Mouse (Mus musculus): ENCODE measurements around the gene Wdr66. TPM values are rescaled to one million over a fixed set of nuclear protein-coding genes. Genes with fewer than 3 reads are reported as not detected.
A peak's percentile ranks its signal among the peaks of the same experiment; 100 is the strongest.

The Wdr66 gene
- polyA plus RNA-seq, 1 experiment from 2014 or later, result 3.1 TPM

- no peaks in the 10 kb centered on the region for H3K27me3 ChIP-seq (ENCODE audit: control insufficient read depth, insufficient read depth, low read length)
- no peak; the same call in 1 of the 2 replicates for ATAC-seq (replicated peaks; ENCODE audit: extremely low read depth, insufficient read depth, low FRiP score)
- H3K27ac ChIP-seq (ENCODE audit: low read length), result peak overlapping the region; percentile 34
- H3K9ac ChIP-seq (ENCODE audit: low read length), result peak overlapping the region; percentile 64
- 19% methylated on average over 6 of the region's 6 CpGs for WGBS
- H3K36me3 ChIP-seq (ENCODE audit: control insufficient read depth, insufficient read depth), result no peaks in the 10 kb centered on the region
- H3K4me2 ChIP-seq (ENCODE audit: low read depth, low read length), result peak overlapping the region; percentile 53
- peaks cover 14% of the 10 kb centered on the region for H3K4me1 ChIP-seq (ENCODE audit: control insufficient read depth, insufficient read depth, low read length)
- peak overlapping the region; percentile 50 for H3K4me3 ChIP-seq (ENCODE audit: low read length)
- H3K9me3 ChIP-seq (replicated peaks; ENCODE audit: control insufficient read depth, low read length), result 0 out of 2 replicates have a peak, but pooled peaks cover 2% of the 10 kb centered on the region
These were observed 66.1 kb downstream of the Wdr66 start for GRCm38 (mm10) chr5:123317992-123318391.

DNA sequence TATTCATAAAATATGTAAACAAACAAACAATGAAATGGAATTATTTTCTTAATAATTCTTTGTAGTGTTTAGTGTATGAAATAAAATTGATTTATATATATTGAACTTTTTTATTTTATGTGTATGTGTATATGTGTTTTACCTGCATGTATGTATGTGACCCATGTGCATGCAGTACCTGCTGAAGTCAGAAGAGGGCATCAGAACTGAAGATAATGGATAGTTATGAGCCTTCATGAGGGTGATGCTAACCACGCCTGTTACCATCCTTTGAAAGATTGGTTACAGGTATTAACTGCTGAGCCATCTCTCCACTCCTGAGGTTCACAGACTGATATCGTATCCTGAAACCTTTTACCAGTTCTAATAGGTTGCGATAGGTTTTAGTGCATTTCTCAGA, 68.2 kb downstream of the Wdr66 start:
- WGBS, result 93% methylated on average over 3 of the region's 3 CpGs
- H3K4me1 ChIP-seq (ENCODE audit: control insufficient read depth, insufficient read depth, low read length), result peaks cover 8% of the 10 kb centered on the region; the same call in 1 of the 2 replicates
- no peaks in the 10 kb centered on the region for H3K36me3 ChIP-seq (ENCODE audit: control insufficient read depth, insufficient read depth)
- no peak overlapping the region for H3K4me3 ChIP-seq (ENCODE audit: low read length)
- 0 out of 2 replicates have a peak, but pooled peaks cover 2% of the 10 kb centered on the region for H3K9me3 ChIP-seq (replicated peaks; ENCODE audit: control insufficient read depth, low read length)
- H3K27ac ChIP-seq (ENCODE audit: low read length), result no peak overlapping the region
- no peak for ATAC-seq (replicated peaks; ENCODE audit: extremely low read depth, insufficient read depth, low FRiP score)
- no peak overlapping the region for H3K9ac ChIP-seq (ENCODE audit: low read length)
- no peak overlapping the region for H3K4me2 ChIP-seq (ENCODE audit: low read depth, low read length)
- H3K27me3 ChIP-seq (ENCODE audit: control insufficient read depth, insufficient read depth, low read length), result no peaks in the 10 kb centered on the region

DNA sequence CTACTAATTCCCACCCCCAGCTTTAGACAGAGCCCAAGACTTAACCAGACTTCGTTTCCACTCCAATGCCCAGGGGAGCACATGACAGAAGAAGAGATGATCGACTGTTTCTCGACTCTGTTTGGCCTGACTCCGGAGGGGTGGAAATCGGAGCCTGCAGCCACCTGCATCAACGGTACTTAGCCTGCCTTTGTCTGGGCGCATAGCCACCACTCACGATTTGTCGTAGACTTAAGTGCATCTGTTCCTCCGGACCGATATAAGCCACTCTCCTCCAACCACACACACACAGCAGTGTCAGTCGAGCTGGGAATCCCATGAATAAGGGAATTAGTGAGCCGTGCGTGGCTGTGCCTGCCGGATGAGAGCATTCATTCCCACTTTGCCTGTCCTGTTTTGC, 72.3 kb downstream of the Wdr66 start:
- H3K36me3 ChIP-seq (ENCODE audit: control insufficient read depth, insufficient read depth), result no peaks in the 10 kb centered on the region
- no peaks in the 10 kb centered on the region for H3K27me3 ChIP-seq (ENCODE audit: control insufficient read depth, insufficient read depth, low read length)
- H3K9me3 ChIP-seq (replicated peaks; ENCODE audit: control insufficient read depth, low read length), result 0 out of 2 replicates have a peak, but pooled peaks cover 2% of the 10 kb centered on the region
- H3K9ac ChIP-seq (ENCODE audit: low read length), result no peak overlapping the region
- H3K4me2 ChIP-seq (ENCODE audit: low read depth, low read length), result no peak overlapping the region
- WGBS, result 37% methylated on average over 15 of the region's 15 CpGs
- 0 out of 2 replicates have a peak, but pooled peaks cover 2% of the 10 kb centered on the region for H3K4me1 ChIP-seq (ENCODE audit: control insufficient read depth, insufficient read depth, low read length)
- H3K27ac ChIP-seq (ENCODE audit: low read length), result no peak overlapping the region
- ATAC-seq (replicated peaks; ENCODE audit: extremely low read depth, insufficient read depth, low FRiP score), result no peak
- H3K4me3 ChIP-seq (ENCODE audit: low read length), result no peak overlapping the region

DNA sequence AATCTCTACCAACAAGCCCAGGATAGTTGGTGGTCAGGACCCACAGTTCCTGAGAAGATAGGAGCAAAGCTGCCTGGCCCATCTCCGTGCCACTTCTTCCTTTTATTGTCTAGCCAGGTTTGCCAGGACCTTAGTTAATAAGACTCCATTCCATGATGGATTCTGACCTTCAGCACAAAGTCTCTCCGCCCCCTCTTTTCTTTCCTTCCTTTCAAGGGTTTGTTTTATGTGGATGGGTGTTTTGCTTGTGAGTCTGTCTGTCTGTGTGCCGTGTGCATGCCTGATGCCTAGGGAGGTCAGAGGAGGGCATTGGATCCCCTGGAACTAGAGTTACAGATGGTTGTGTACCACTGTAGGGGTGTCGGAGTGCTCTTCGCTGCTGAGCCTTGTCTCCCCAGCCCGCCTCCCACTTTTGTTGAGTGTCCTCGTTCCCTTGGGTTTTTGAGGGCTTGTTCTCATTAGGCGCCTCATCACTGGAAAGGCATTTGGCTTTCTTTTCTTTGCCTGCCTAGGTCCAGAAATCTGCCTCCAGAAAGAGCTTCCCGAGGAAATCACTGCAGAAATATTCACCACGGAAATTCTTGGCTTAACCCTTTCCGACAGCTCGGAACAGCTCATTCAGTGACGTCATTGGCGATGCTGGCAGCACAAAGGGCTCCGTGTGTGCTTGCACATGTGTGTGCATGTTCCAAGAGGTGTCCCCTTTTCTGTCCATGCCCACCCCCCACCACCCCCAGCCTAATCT, 74.3 kb downstream of the Wdr66 start:
- WGBS, result 60% methylated on average over 15 of the region's 15 CpGs
- Histone ChIP-seq H3K27ac (ENCODE audit: low read length) (peak overlapping the region; percentile 66), H3K4me1 (ENCODE audit: control insufficient read depth, insufficient read depth, low read length) (0 out of 2 replicates have a peak, but pooled peaks cover 2% of the 10 kb centered on the region), H3K4me2 (ENCODE audit: low read depth, low read length) (no peak overlapping the region), H3K9me3 (replicated peaks; ENCODE audit: control insufficient read depth, low read length) (no peaks in the 10 kb centered on the region), H3K36me3 (ENCODE audit: control insufficient read depth, insufficient read depth) (no peaks in the 10 kb centered on the region), H3K27me3 (ENCODE audit: control insufficient read depth, insufficient read depth, low read length) (no peaks in the 10 kb centered on the region), H3K4me3 (ENCODE audit: low read length) (no peak overlapping the region), H3K9ac (ENCODE audit: low read length) (no peak overlapping the region)
- peak; percentile 20; the same call in 1 of the 2 replicates for ATAC-seq (replicated peaks; ENCODE audit: extremely low read depth, insufficient read depth, low FRiP score)

DNA sequence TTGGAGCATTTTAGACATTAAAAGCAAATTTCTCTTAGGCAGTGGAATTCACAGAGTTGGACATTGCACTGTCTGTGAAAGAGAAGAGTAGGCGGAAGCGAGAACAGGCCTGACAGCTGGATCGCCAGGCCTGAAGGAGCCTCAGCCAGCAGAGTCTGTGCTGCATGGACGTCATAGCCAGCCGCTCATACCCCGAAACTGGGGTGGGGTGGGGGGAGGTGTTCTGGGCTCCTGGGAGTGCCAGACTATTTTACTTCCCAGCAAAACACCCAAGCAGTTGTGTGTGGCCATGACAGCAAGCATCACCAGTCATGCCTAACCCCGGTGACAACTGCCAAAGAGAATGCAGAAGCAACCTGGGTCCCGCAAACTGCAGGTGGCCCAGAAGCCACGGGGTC, 74.8 kb downstream of the Wdr66 start:
- Histone ChIP-seq H3K27ac (ENCODE audit: low read length) (peak overlapping the region; percentile 66), H3K9ac (ENCODE audit: low read length) (no peak overlapping the region)

GRCm38 (mm10) chr5:123327686-123328085, 75.8 kb downstream of the Wdr66 start:
- Histone ChIP-seq H3K27ac (ENCODE audit: low read length) (no peak overlapping the region), H3K4me1 (ENCODE audit: control insufficient read depth, insufficient read depth, low read length) (0 out of 2 replicates have a peak, but pooled peaks cover 2% of the 10 kb centered on the region), H3K4me3 (ENCODE audit: low read length) (no peak overlapping the region), H3K36me3 (ENCODE audit: control insufficient read depth, insufficient read depth) (no peaks in the 10 kb centered on the region), H3K9ac (ENCODE audit: low read length) (no peak overlapping the region), H3K4me2 (ENCODE audit: low read depth, low read length) (no peak overlapping the region), H3K27me3 (ENCODE audit: control insufficient read depth, insufficient read depth, low read length) (no peaks in the 10 kb centered on the region), H3K9me3 (replicated peaks; ENCODE audit: control insufficient read depth, low read length) (no peaks in the 10 kb centered on the region)
- ATAC-seq (replicated peaks; ENCODE audit: extremely low read depth, insufficient read depth, low FRiP score), result no peak
- 80% methylated on average over 8 of the region's 8 CpGs for WGBS

More for the DNA sequence above, 74.8 kb downstream of the Wdr66 start:
- H3K27me3 ChIP-seq (ENCODE audit: control insufficient read depth, insufficient read depth, low read length), result no peaks in the 10 kb centered on the region
- H3K9me3 ChIP-seq (replicated peaks; ENCODE audit: control insufficient read depth, low read length), result no peaks in the 10 kb centered on the region
- peak; percentile 57 for ATAC-seq (replicated peaks; ENCODE audit: extremely low read depth, insufficient read depth, low FRiP score)
- 0 out of 2 replicates have a peak, but pooled peaks cover 2% of the 10 kb centered on the region for H3K4me1 ChIP-seq (ENCODE audit: control insufficient read depth, insufficient read depth, low read length)
- no peaks in the 10 kb centered on the region for H3K36me3 ChIP-seq (ENCODE audit: control insufficient read depth, insufficient read depth)
- WGBS, result 71% methylated on average over 9 of the region's 9 CpGs
- H3K4me2 ChIP-seq (ENCODE audit: low read depth, low read length), result no peak overlapping the region
- H3K4me3 ChIP-seq (ENCODE audit: low read length), result no peak overlapping the region

DNA sequence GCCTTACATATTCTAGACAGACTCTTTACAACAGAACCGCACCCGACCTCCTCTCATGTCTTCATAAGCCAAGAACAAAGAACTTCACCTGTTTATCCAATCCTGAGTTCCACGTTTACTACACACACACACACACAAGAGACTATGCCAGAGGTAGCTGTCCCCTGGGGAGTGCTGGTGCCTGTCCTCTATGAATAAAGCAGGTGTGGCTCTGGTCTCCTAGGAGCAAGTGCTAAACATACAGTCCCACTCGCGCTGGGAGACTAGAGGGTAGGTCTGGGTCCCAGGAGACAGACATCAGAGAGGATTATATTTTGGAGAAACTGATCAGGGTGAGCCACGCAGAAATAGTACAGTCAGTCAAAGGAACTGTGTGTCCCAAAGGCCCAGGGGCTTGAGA, 81.7 kb downstream of the Wdr66 start:
- no peak overlapping the region for H3K27ac ChIP-seq (ENCODE audit: low read length)
- no peaks in the 10 kb centered on the region for H3K27me3 ChIP-seq (ENCODE audit: control insufficient read depth, insufficient read depth, low read length)
- no peaks in the 10 kb centered on the region for H3K9me3 ChIP-seq (replicated peaks; ENCODE audit: control insufficient read depth, low read length)
- no peaks in the 10 kb centered on the region for H3K36me3 ChIP-seq (ENCODE audit: control insufficient read depth, insufficient read depth)
- no peak for ATAC-seq (replicated peaks; ENCODE audit: extremely low read depth, insufficient read depth, low FRiP score)
- no peak overlapping the region for H3K4me3 ChIP-seq (ENCODE audit: low read length)
- H3K4me1 ChIP-seq (ENCODE audit: control insufficient read depth, insufficient read depth, low read length), result no peaks in the 10 kb centered on the region
- H3K4me2 ChIP-seq (ENCODE audit: low read depth, low read length), result no peak overlapping the region
- 80% methylated on average over 6 of the region's 6 CpGs for WGBS
- no peak overlapping the region for H3K9ac ChIP-seq (ENCODE audit: low read length)

GRCm38 (mm10) chr5:123336205-123336961, 84.5 kb downstream of the Wdr66 start:
- H3K4me3 ChIP-seq (ENCODE audit: low read length), result no peak overlapping the region
- no peaks in the 10 kb centered on the region for H3K9me3 ChIP-seq (replicated peaks; ENCODE audit: control insufficient read depth, low read length)
- H3K36me3 ChIP-seq (ENCODE audit: control insufficient read depth, insufficient read depth), result no peaks in the 10 kb centered on the region
- WGBS, result 70% methylated on average over 4 of the region's 4 CpGs
- no peak overlapping the region for H3K9ac ChIP-seq (ENCODE audit: low read length)
- H3K27me3 ChIP-seq (ENCODE audit: control insufficient read depth, insufficient read depth, low read length), result no peaks in the 10 kb centered on the region
- ATAC-seq (replicated peaks; ENCODE audit: extremely low read depth, insufficient read depth, low FRiP score), result no peak
- H3K27ac ChIP-seq (ENCODE audit: low read length), result no peak overlapping the region
- no peak overlapping the region for H3K4me2 ChIP-seq (ENCODE audit: low read depth, low read length)
- H3K4me1 ChIP-seq (ENCODE audit: control insufficient read depth, insufficient read depth, low read length), result no peaks in the 10 kb centered on the region

- peaks cover 3% of the 10 kb centered on the region for H3K4me1 ChIP-seq (ENCODE audit: control insufficient read depth, insufficient read depth, low read length)
- no peaks in the 10 kb centered on the region for H3K9me3 ChIP-seq (replicated peaks; ENCODE audit: control insufficient read depth, low read length)
- no peak overlapping the region for H3K9ac ChIP-seq (ENCODE audit: low read length)
These were observed 86.6 kb downstream of the Wdr66 start for GRCm38 (mm10) chr5:123338463-123338862.

More at GRCm38 (mm10) chr5:123338463-123338862, 86.6 kb downstream of the Wdr66 start:
- WGBS, result 67% methylated on average over 3 of the region's 3 CpGs
- Histone ChIP-seq H3K27ac (ENCODE audit: low read length) (no peak overlapping the region), H3K36me3 (ENCODE audit: control insufficient read depth, insufficient read depth) (no peaks in the 10 kb centered on the region), H3K4me2 (ENCODE audit: low read depth, low read length) (no peak overlapping the region), H3K27me3 (ENCODE audit: control insufficient read depth, insufficient read depth, low read length) (no peaks in the 10 kb centered on the region), H3K4me3 (ENCODE audit: low read length) (no peak overlapping the region)
- ATAC-seq (replicated peaks; ENCODE audit: extremely low read depth, insufficient read depth, low FRiP score), result no peak

Measured in heart, embryonic 16.5 days (tissue).